Mouse (Mus musculus): ENCODE measurements around the gene Dtymk.

The Dtymk gene

GRCm38 (mm10) chr1:93748539-93748938 is 53.2 kb downstream of the Dtymk start:
- no peak for DNase-seq (ENCODE audit: low spot score in 2 of 2)

GRCm38 (mm10) chr1:93746179-93746578 is 55.6 kb downstream of the Dtymk start:
- DNase-seq (ENCODE audit: low spot score in 2 of 2): no peak

GRCm38 (mm10) chr1:93742910-93743309 is 58.8 kb downstream of the Dtymk start:
- no peak for DNase-seq (ENCODE audit: low spot score in 2 of 2)

All from urinary bladder, adult 18-20 months (tissue).